In the genomic region with DNA sequence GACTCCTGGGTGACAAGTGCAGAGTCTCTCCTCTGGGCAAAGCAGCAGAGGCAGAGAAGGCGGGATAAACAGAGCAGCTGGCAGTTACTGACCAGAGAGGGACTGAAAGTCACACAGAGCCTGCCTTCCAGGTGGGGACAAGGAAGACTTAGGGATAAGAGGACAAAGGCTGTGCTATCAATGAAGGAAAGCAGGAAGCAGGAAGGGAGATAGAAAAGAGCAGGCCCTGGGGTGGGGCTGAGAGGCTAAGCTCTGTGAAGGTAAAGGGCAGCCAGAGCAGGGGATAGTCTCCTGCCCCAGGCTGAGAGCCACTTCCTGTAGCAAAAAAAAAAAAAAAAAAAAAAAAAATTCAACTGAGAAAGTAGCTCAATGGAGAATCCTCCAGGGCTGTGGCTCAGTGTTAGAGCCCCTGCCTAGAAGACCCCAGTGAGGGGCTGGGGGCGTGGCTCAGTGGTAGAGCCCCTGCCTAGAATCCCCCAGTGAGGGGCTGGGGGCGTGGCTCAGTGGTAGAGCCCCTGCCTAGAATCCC, we compare ENCODE assay signal across 16 mouse cellular contexts. TPM values are rescaled to one million over a fixed set of nuclear protein-coding genes. Genes with fewer than 3 reads are reported as not detected.
A peak's percentile ranks its signal among the peaks of the same experiment; 100 is the strongest.
DNase-seq lines count a peak whose midpoint lies in the region; ATAC-seq and TF ChIP-seq lines count a peak whose summit lies in the region.
"Had no signal": no experiment of that assay in that cellular context is flagged by ENCODE, and none has a peak within 500 bp of the region (broad histone marks: within the 10 kb centered on the region; RNA-seq: fewer than 3 reads in every experiment).

No protein-coding gene starts in this region.

- dilution Hi-C loops in CH12.LX (cut with MboI; ENCODE audit: extremely low pct_ligation_motif_present, extremely low pct_unique_long_range_greater_than_20kb, low sequenced_read_pairs): no loop called here

- no peak for ATAC-seq in hindbrain, embryonic 12.5 days (ENCODE audit: low FRiP score)
- no peak for ATAC-seq in forebrain, embryonic 16.5 days
- ATAC-seq in midbrain, embryonic 13.5 days: no peak
- ATAC-seq: CD4-positive, CD25-positive, alpha-beta regulatory T cell, adult 4 months; lung, postnatal 0 days had no signal

- H3K9me3 ChIP-seq in hindbrain, embryonic 12.5 days (replicated peaks): no peaks in the 10 kb centered on the region
- H3K9me3 ChIP-seq in hindbrain, embryonic 10.5 days: no peaks in the 10 kb centered on the region
- H3K9me3 ChIP-seq in CH12.LX (replicated peaks; ENCODE audit: low read length): no peaks in the 10 kb centered on the region
- no peaks in the 10 kb centered on the region for H3K9me3 ChIP-seq in forebrain, embryonic 16.5 days (ENCODE audit: control insufficient read depth, low read length)
- no peaks in the 10 kb centered on the region for H3K9me3 ChIP-seq in midbrain, embryonic 13.5 days
- H3K9me3 ChIP-seq: embryonic facial prominence, embryonic 15.5 days; heart, embryonic 15.5 days had no signal

- peaks cover 58% of the 10 kb centered on the region for H3K4me1 ChIP-seq in hindbrain, embryonic 12.5 days
- H3K4me1 ChIP-seq in hindbrain, embryonic 10.5 days (replicated peaks): peaks cover 56% of the 10 kb centered on the region
- peaks cover 6 to 46% of the 10 kb centered on the region in 2 experiments for H3K4me1 ChIP-seq in CH12.LX (ENCODE audit: control insufficient read depth in 1 of 2, insufficient read depth in 2 of 2)
- peaks cover 54% of the 10 kb centered on the region for H3K4me1 ChIP-seq in forebrain, embryonic 16.5 days (replicated peaks; ENCODE audit: control insufficient read depth, insufficient read depth, low read length)
- peaks cover 64% of the 10 kb centered on the region for H3K4me1 ChIP-seq in midbrain, embryonic 13.5 days (replicated peaks)

- no peak for TF ChIP-seq EP300 in CH12.LX (IDR thresholded peaks at IDR 0.05; ENCODE audit: low read length)

- no peak for TF ChIP-seq POLR2A in CH12.LX (IDR thresholded peaks at IDR 0.05; ENCODE audit: low read depth, low read length)

- H3K9ac ChIP-seq in hindbrain, embryonic 12.5 days: no peak overlapping the region
- no peak overlapping the region for H3K9ac ChIP-seq in CH12.LX (ENCODE audit: insufficient read depth, low read depth)
- no peak overlapping the region for H3K9ac ChIP-seq in forebrain, embryonic 16.5 days (replicated peaks; ENCODE audit: low read depth, low read length)
- H3K9ac ChIP-seq in midbrain, embryonic 13.5 days (replicated peaks): no peak overlapping the region
- H3K9ac ChIP-seq: heart, embryonic 15.5 days had no signal

- 95% methylated on average over 3 of the region's 3 CpGs for WGBS in hindbrain, embryonic 12.5 days
- 95% methylated on average over 3 of the region's 3 CpGs for WGBS in hindbrain, embryonic 10.5 days
- WGBS in forebrain, embryonic 16.5 days: 81% methylated on average over 3 of the region's 3 CpGs
- 96% methylated on average over 3 of the region's 3 CpGs for WGBS in midbrain, embryonic 13.5 days

- in situ Hi-C loops in CH12.LX (cut with MboI; ENCODE audit: low pct_ligation_motif_present, low pct_unique_long_range_greater_than_20kb, low sequenced_read_pairs): loop anchor here (5.0 kb wide), 1 partner anchor 42 kb away; no protein-coding TSS in a partner anchor

- H3K4me2 ChIP-seq in hindbrain, embryonic 12.5 days (replicated peaks): peak overlapping the region; percentile 92
- H3K4me2 ChIP-seq in CH12.LX (ENCODE audit: insufficient read depth, low read depth, poor library complexity, severe bottlenecking): no peak overlapping the region
- H3K4me2 ChIP-seq in forebrain, embryonic 16.5 days (ENCODE audit: low read length): peak overlapping the region; percentile 18
- peak overlapping the region; percentile 90 for H3K4me2 ChIP-seq in midbrain, embryonic 13.5 days (replicated peaks)

- H3K27ac ChIP-seq in hindbrain, embryonic 12.5 days: no peak overlapping the region
- H3K27ac ChIP-seq in hindbrain, embryonic 10.5 days: no peak overlapping the region
- H3K27ac ChIP-seq in CH12.LX (ENCODE audit: insufficient read depth, low read depth): no peak overlapping the region
- H3K27ac ChIP-seq in forebrain, embryonic 16.5 days (ENCODE audit: low read length): no peak overlapping the region
- H3K27ac ChIP-seq in midbrain, embryonic 13.5 days: no peak overlapping the region
- H3K27ac ChIP-seq: heart, embryonic 15.5 days had no signal

- no peak for TF ChIP-seq CTCF in CH12.LX (conservative IDR thresholded peaks at IDR 0.05 in 1 of 2, IDR thresholded peaks at IDR 0.05 in 1 of 2; ENCODE audit: low read depth in 2 of 2, low read length in 2 of 2)

- no peaks in the 10 kb centered on the region for H3K79me2 ChIP-seq in CH12.LX (replicated peaks; ENCODE audit: control insufficient read depth, extremely low read depth, insufficient read depth, poor library complexity, severe bottlenecking)

- DNase-seq in hindbrain, embryonic 10.5 days (ENCODE audit: low spot score): no peak
- no peak for DNase-seq in CH12.LX (ENCODE audit: extremely low read depth)
- DNase-seq in frontal cortex, postnatal 36 days (ENCODE audit: low spot score in 2 of 2): no peak
- DNase-seq in left cerebral cortex, adult 18-20 months (ENCODE audit: low spot score in 2 of 2): no peak
- DNase-seq in right cerebral cortex, postnatal 14 days: no peak
- DNase-seq: cerebellum, postnatal 10 days; kidney, postnatal 14 days; right cerebral cortex, adult 18-20 months had no signal

- no peaks in the 10 kb centered on the region for H3K27me3 ChIP-seq in hindbrain, embryonic 12.5 days
- 0 out of 2 replicates have a peak, but pooled peaks cover 3% of the 10 kb centered on the region for H3K27me3 ChIP-seq in hindbrain, embryonic 10.5 days (ENCODE audit: insufficient read depth, poor library complexity, severe bottlenecking)
- H3K27me3 ChIP-seq in CH12.LX (replicated peaks): no peaks in the 10 kb centered on the region
- no peaks in the 10 kb centered on the region for H3K27me3 ChIP-seq in forebrain, embryonic 16.5 days (replicated peaks; ENCODE audit: control insufficient read depth, insufficient read depth, low read length)
- no peaks in the 10 kb centered on the region for H3K27me3 ChIP-seq in midbrain, embryonic 13.5 days
- H3K27me3 ChIP-seq: embryonic facial prominence, embryonic 15.5 days; heart, embryonic 15.5 days had no signal

- TF ChIP-seq RAD21 in CH12.LX (IDR thresholded peaks at IDR 0.05; ENCODE audit: low read depth, low read length): no peak

- H3K36me3 ChIP-seq in hindbrain, embryonic 12.5 days: no peaks in the 10 kb centered on the region
- peaks cover 10% of the 10 kb centered on the region for H3K36me3 ChIP-seq in hindbrain, embryonic 10.5 days
- H3K36me3 ChIP-seq in CH12.LX (replicated peaks in 1 of 2; ENCODE audit: control insufficient read depth in 1 of 2, insufficient read depth in 1 of 2, low read length in 1 of 2): peaks cover 0 to 14% of the 10 kb centered on the region in 2 experiments
- no peaks in the 10 kb centered on the region for H3K36me3 ChIP-seq in forebrain, embryonic 16.5 days (ENCODE audit: control insufficient read depth, insufficient read depth)
- H3K36me3 ChIP-seq in midbrain, embryonic 13.5 days: no peaks in the 10 kb centered on the region
- H3K36me3 ChIP-seq: embryonic facial prominence, embryonic 15.5 days; heart, embryonic 15.5 days had no signal

- H3K4me3 ChIP-seq in hindbrain, embryonic 12.5 days: no peak overlapping the region
- H3K4me3 ChIP-seq in hindbrain, embryonic 10.5 days: no peak overlapping the region
- no peak overlapping the region for H3K4me3 ChIP-seq in CH12.LX (replicated peaks in 1 of 3; ENCODE audit: low read depth in 2 of 3, low read length in 2 of 3, poor library complexity in 1 of 3)
- H3K4me3 ChIP-seq in forebrain, embryonic 16.5 days (replicated peaks; ENCODE audit: low read length): no peak overlapping the region
- H3K4me3 ChIP-seq in midbrain, embryonic 13.5 days (replicated peaks): peak overlapping the region; percentile 93

TF ChIP-seq in CH12.LX, 34 proteins besides CTCF, POLR2A, EP300 and RAD21:
- TF ChIP-seq TBP (conservative IDR thresholded peaks at IDR 0.05; ENCODE audit: low read depth, low read length): no peak
- peak; percentile 66 for TF ChIP-seq ZNF384 (IDR thresholded peaks at IDR 0.05; ENCODE audit: low read depth, low read length)

RNA-seq across cellular contexts. Expression of gene Clip2, which starts 2.5 kb away (rescaled TPM):
- polyA plus RNA-seq in hindbrain, embryonic 12.5 days (2016; fragmentation: Nextera tagmentation; extraction: Ambion mirVana): 12.6 and 13.0 TPM in 2 replicates
- 6.0 and 8.1 TPM in 2 replicates for polyA plus RNA-seq in hindbrain, embryonic 10.5 days (2016; fragmentation: Nextera tagmentation; extraction: Ambion mirVana)
- total RNA-seq in CH12.LX (2012; rRNA removed): 6.5 and 8.7 TPM in 2 replicates
- 4.7 and 5.4 TPM in 2 replicates for total RNA-seq in CH12.LX (2014; rRNA removed)
- polyA plus RNA-seq in CH12.LX (2012; ENCODE audit: insufficient read length, low read depth): 15.7 and 16.7 TPM in 2 replicates
- 16.2 and 16.6 TPM in 2 replicates for polyA plus RNA-seq in forebrain, embryonic 16.5 days (2015; fragmentation: Nextera tagmentation; extraction: Ambion mirVana)
- polyA plus RNA-seq in midbrain, embryonic 13.5 days (2015; fragmentation: Nextera tagmentation; extraction: Ambion mirVana): 13.4 and 15.3 TPM in 2 replicates
- 100 to 1,000 TPM; 116 to 119 TPM for total RNA-seq in left cerebral cortex, adult 18-20 months (2021)

RNA-seq across cellular contexts. Expression of gene Syna, which starts 10.3 kb away (rescaled TPM):
- polyA plus RNA-seq in hindbrain, embryonic 12.5 days (2016; fragmentation: Nextera tagmentation; extraction: Ambion mirVana): 0.18 and 0.23 TPM in 2 replicates
- 0.09 and 0.12 TPM in 2 replicates for polyA plus RNA-seq in hindbrain, embryonic 10.5 days (2016; fragmentation: Nextera tagmentation; extraction: Ambion mirVana)
- total RNA-seq in CH12.LX (2012; rRNA removed): 0.08 and 0.13 TPM in 2 replicates
- 0.13 TPM in 1 of 2 replicates, not detected in the other for total RNA-seq in CH12.LX (2014; rRNA removed)
- polyA plus RNA-seq in CH12.LX (2012; ENCODE audit: insufficient read length, low read depth): 2.3 and 4.0 TPM in 2 replicates
- polyA plus RNA-seq in forebrain, embryonic 16.5 days (2015; fragmentation: Nextera tagmentation; extraction: Ambion mirVana): 0.41 and 0.86 TPM in 2 replicates
- 0.47 and 0.48 TPM in 2 replicates for polyA plus RNA-seq in midbrain, embryonic 13.5 days (2015; fragmentation: Nextera tagmentation; extraction: Ambion mirVana)
- total RNA-seq in left cerebral cortex, adult 18-20 months (2021): under 1 TPM in 1 of 2 experiments, not detected in 1; 0.21 TPM
- polyA plus RNA-seq: limb, embryonic 11.5 days had no signal

RNA-seq across cellular contexts. Expression of gene Rfc2, which starts 31.5 kb away (rescaled TPM):
- polyA plus RNA-seq in hindbrain, embryonic 12.5 days (2016; fragmentation: Nextera tagmentation; extraction: Ambion mirVana): 226 and 228 TPM in 2 replicates
- polyA plus RNA-seq in hindbrain, embryonic 10.5 days (2016; fragmentation: Nextera tagmentation; extraction: Ambion mirVana): 366 and 403 TPM in 2 replicates
- 223 and 237 TPM in 2 replicates for total RNA-seq in CH12.LX (2012; rRNA removed)
- 219 and 222 TPM in 2 replicates for total RNA-seq in CH12.LX (2014; rRNA removed)
- 267 and 283 TPM in 2 replicates for polyA plus RNA-seq in CH12.LX (2012; ENCODE audit: insufficient read length, low read depth)
- 212 and 215 TPM in 2 replicates for polyA plus RNA-seq in forebrain, embryonic 16.5 days (2015; fragmentation: Nextera tagmentation; extraction: Ambion mirVana)
- polyA plus RNA-seq in midbrain, embryonic 13.5 days (2015; fragmentation: Nextera tagmentation; extraction: Ambion mirVana): 215 and 219 TPM in 2 replicates
- total RNA-seq in left cerebral cortex, adult 18-20 months (2021): 10 to 100 TPM; 54.9 to 64.6 TPM
